Mouse (Mus musculus) hindbrain, postnatal 0 days (tissue): ENCODE measurements at regions not wholly inside any gene's neighbourhood (a gene's known extent, or its start where the extent isn't known, plus 50 kb on each side); places are given as distances from the start of the nearest gene placed in this dataset.

Experiments
- ATAC-seq: fragments of 200-750 bp; cut with Nextera tagmentation; 2 replicates; pipeline ENCODE4 v1.8.0; 2017; ENCODE audit warnings: mild to moderate bottlenecking, moderate TSS enrichment, moderate library complexity
- DNase-seq: peaks from one replicate; pipeline ENCODE4 v3.0.0-alpha.2; 2015; ENCODE audit warnings: low spot score
- H3K27ac ChIP-seq: fragments of 300-500 bp; sonication (generic); 2 replicates; pipeline ENCODE4 v1.5.1; 2014; ENCODE audit warnings: mild to moderate bottlenecking
- H3K27me3 ChIP-seq: fragments of 300-500 bp; sonication (generic); 2 replicates; pipeline ENCODE4 v1.6.1; 2014; ENCODE audit warnings: low read length, mixed read lengths; ENCODE audit not compliant: insufficient read depth
- H3K36me3 ChIP-seq: fragments of 300-500 bp; sonication (generic); 2 replicates; pipeline ENCODE4 v1.6.1; 2014; ENCODE audit warnings: low read length, mixed read lengths; ENCODE audit not compliant: insufficient read depth
- H3K4me1 ChIP-seq: fragments of 300-500 bp; sonication (generic); 2 replicates; pipeline ENCODE4 v1.6.1; 2014; ENCODE audit warnings: antibody characterized with exemption, low read length, mixed read lengths; ENCODE audit not compliant: insufficient read depth
- H3K4me2 ChIP-seq: fragments of 300-500 bp; sonication (generic); 2 replicates; pipeline ENCODE4 v1.6.1; 2014; ENCODE audit warnings: low read depth, mild to moderate bottlenecking, low read length, moderate library complexity, mixed read lengths
- H3K4me3 ChIP-seq: fragments of 300-500 bp; sonication (generic); 2 replicates; pipeline ENCODE4 v1.5.1; 2014; ENCODE audit warnings: low read length
- H3K9ac ChIP-seq: fragments of 300-500 bp; sonication (generic); replicated peaks from 2 replicates; pipeline ENCODE4 v1.6.1; 2014; ENCODE audit warnings: mild to moderate bottlenecking, low read length, moderate library complexity, mixed read lengths
- H3K9me3 ChIP-seq: fragments of 300-500 bp; sonication (generic); 2 replicates; pipeline ENCODE4 v1.6.1; 2016; ENCODE audit warnings: low read length, mixed read lengths
- CTCF ChIP-seq: IDR thresholded peaks from 2 replicates; pipeline ENCODE4 v1.5.1; 2016; ENCODE audit warnings: antibody characterized with exemption, control low read depth, low read depth
- WGBS: fragments of 180-500 bp; shearing (Covaris S2); extraction: QIAGEN DNeasy Blood & Tissue Kit; methylation state at CpG from one replicate; pipeline ENCODE4 v1.1.7; 2014; 5-methylcytosine and 5-hydroxymethylcytosine counted together

GRCm38 (mm10) chr17:84006748-84007147 lies 159.0 kb upstream of the Haao start:
- H3K9ac ChIP-seq: no peak overlapping the region
- no peak overlapping the region for H3K4me3 ChIP-seq
- TF ChIP-seq CTCF: no peak
- DNase-seq (no peak), ATAC-seq (no peak)
- no peak overlapping the region for H3K4me2 ChIP-seq
- no peak overlapping the region for H3K27ac ChIP-seq
- no peaks in the 10 kb centered on the region for H3K36me3 ChIP-seq
- H3K27me3 ChIP-seq: no peaks in the 10 kb centered on the region
- 94% methylated on average over 9 of the region's 9 CpGs for whole genome bisulfite sequencing
- no peaks in the 10 kb centered on the region for H3K4me1 ChIP-seq
- H3K9me3 ChIP-seq: no peaks in the 10 kb centered on the region

GRCm38 (mm10) chr17:84004237-84004636 lies 156.5 kb upstream of the Haao start:
- no peaks in the 10 kb centered on the region for H3K27me3 ChIP-seq
- no peaks in the 10 kb centered on the region for H3K9me3 ChIP-seq
- peak overlapping the region; percentile 26; the same call in 1 of the 2 replicates for H3K27ac ChIP-seq
- ATAC-seq (no peak), DNase-seq (no peak)
- TF ChIP-seq CTCF: no peak
- H3K9ac ChIP-seq: no peak overlapping the region
- H3K4me1 ChIP-seq: no peaks in the 10 kb centered on the region
- H3K4me2 ChIP-seq: no peak overlapping the region
- no peak overlapping the region for H3K4me3 ChIP-seq
- no peaks in the 10 kb centered on the region for H3K36me3 ChIP-seq
- 33% methylated on average over 6 of the region's 6 CpGs for WGBS

- H3K27me3 ChIP-seq: no peaks in the 10 kb centered on the region
- DNase-seq (no peak), ATAC-seq (no peak)
- H3K4me1 ChIP-seq: no peaks in the 10 kb centered on the region
- H3K4me3 ChIP-seq: no peak overlapping the region
- 47% methylated on average over 9 of the region's 9 CpGs for WGBS
- H3K27ac ChIP-seq: peak overlapping the region; percentile 26; the same call in 1 of the 2 replicates
- no peaks in the 10 kb centered on the region for H3K36me3 ChIP-seq
- H3K9ac ChIP-seq: no peak overlapping the region
- H3K4me2 ChIP-seq: no peak overlapping the region
- TF ChIP-seq CTCF: no peak
- H3K9me3 ChIP-seq: no peaks in the 10 kb centered on the region
Observed at GRCm38 (mm10) chr17:84003489-84004234, 155.9 kb upstream of the Haao start.

GRCm38 (mm10) chr17:84002939-84003338 lies 155.2 kb upstream of the Haao start:
- no peak for DNase-seq
- no peaks in the 10 kb centered on the region for H3K9me3 ChIP-seq
- ATAC-seq: no peak
- H3K27ac ChIP-seq: no peak overlapping the region
- no peak overlapping the region for H3K4me3 ChIP-seq
- 93% methylated on average over 6 of the region's 6 CpGs for WGBS
- no peak overlapping the region for H3K9ac ChIP-seq
- H3K36me3 ChIP-seq: no peaks in the 10 kb centered on the region
- no peak for TF ChIP-seq CTCF
- no peak overlapping the region for H3K4me2 ChIP-seq
- H3K27me3 ChIP-seq: no peaks in the 10 kb centered on the region
- no peaks in the 10 kb centered on the region for H3K4me1 ChIP-seq

GRCm38 (mm10) chr17:84002327-84002726 lies 154.6 kb upstream of the Haao start:
- Histone ChIP-seq H3K36me3 (no peaks in the 10 kb centered on the region), H3K4me1 (no peaks in the 10 kb centered on the region), H3K4me2 (no peak overlapping the region), H3K4me3 (no peak overlapping the region), H3K9ac (no peak overlapping the region), H3K27me3 (no peaks in the 10 kb centered on the region), H3K9me3 (no peaks in the 10 kb centered on the region), H3K27ac (no peak overlapping the region)
- DNase-seq: no peak
- no peak for ATAC-seq
- 95% methylated on average over 16 of the region's 16 CpGs for WGBS
- TF ChIP-seq CTCF: no peak

- Histone ChIP-seq H3K4me3 (no peak overlapping the region), H3K4me1 (no peaks in the 10 kb centered on the region), H3K27me3 (no peaks in the 10 kb centered on the region), H3K4me2 (no peak overlapping the region), H3K9me3 (no peaks in the 10 kb centered on the region), H3K27ac (no peak overlapping the region), H3K9ac (no peak overlapping the region), H3K36me3 (no peaks in the 10 kb centered on the region)
- ATAC-seq (no peak), DNase-seq (no peak)
- WGBS: 78% methylated on average over 6 of the region's 6 CpGs
- TF ChIP-seq CTCF: no peak
Observed at GRCm38 (mm10) chr17:84000115-84000514, 152.4 kb upstream of the Haao start.

- DNase-seq (no peak), ATAC-seq (no peak)
- TF ChIP-seq CTCF: no peak
- no peak overlapping the region for H3K4me3 ChIP-seq
- H3K4me1 ChIP-seq: no peaks in the 10 kb centered on the region
- H3K27ac ChIP-seq: no peak overlapping the region
- no peak overlapping the region for H3K9ac ChIP-seq
- H3K36me3 ChIP-seq: no peaks in the 10 kb centered on the region
- no peak overlapping the region for H3K4me2 ChIP-seq
- no peaks in the 10 kb centered on the region for H3K9me3 ChIP-seq
- 83% methylated on average over 10 of the region's 10 CpGs for WGBS
- no peaks in the 10 kb centered on the region for H3K27me3 ChIP-seq
Observed at GRCm38 (mm10) chr17:83998972-83999545, 151.3 kb upstream of the Haao start.
